Mouse (Mus musculus): ENCODE measurements at regions not wholly inside any gene's neighbourhood (a gene's known extent, or its start where the extent isn't known, plus 50 kb on each side); places are given as distances from the start of the nearest gene placed in this dataset.

DNA sequence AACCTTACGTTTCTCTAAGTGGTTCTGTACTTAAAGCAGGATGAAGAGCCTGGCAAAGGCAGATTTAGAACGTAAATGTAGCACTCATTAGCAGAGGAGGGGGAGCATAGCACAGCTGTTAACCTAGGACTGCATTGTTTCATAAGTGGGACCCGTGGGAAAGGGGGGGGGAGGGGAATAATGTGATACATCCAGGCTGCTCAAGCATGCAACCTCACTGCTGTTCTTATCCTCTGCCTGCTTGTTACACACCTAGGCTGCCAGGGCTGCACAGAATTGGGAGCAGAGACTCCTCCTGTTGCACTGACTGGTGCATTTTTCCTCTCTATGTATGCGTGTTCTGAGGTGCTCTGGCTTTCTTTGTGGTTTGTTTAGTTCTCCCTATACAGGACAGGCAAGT is 180.1 kb upstream of the Tac1 start:
- TF ChIP-seq CTCF (IDR thresholded peaks at IDR 0.05; ENCODE audit: low read depth, low read length): no peak
- no peak for TF ChIP-seq POLR2AphosphoS5 (IDR thresholded peaks at IDR 0.05; ENCODE audit: insufficient replicate concordance, low read depth, low read length)
